Mouse (Mus musculus) ES-E14 (cell line): ENCODE data around the gene Pofut1.

Experiments used
- CHD2 ChIP-seq: IDR thresholded peaks from 2 replicates; pipeline ENCODE4 v1.6.1; 2014; ENCODE audit warnings: mild to moderate bottlenecking, low read depth, low read length, inconsistent platforms
- HCFC1 ChIP-seq: IDR thresholded peaks from 2 replicates; pipeline ENCODE4 v1.6.1; 2012; ENCODE audit warnings: low read length, inconsistent platforms, borderline replicate concordance; ENCODE audit not compliant: insufficient read depth
- MAFK ChIP-seq: IDR thresholded peaks from 2 replicates; pipeline ENCODE4 v1.6.1; 2014; ENCODE audit warnings: mild to moderate bottlenecking, low read depth, low read length, inconsistent platforms; ENCODE audit not compliant: insufficient read depth
- ZC3H11A ChIP-seq: IDR thresholded peaks from 2 replicates; pipeline ENCODE4 v1.6.1; 2012; ENCODE audit warnings: low read depth, mild to moderate bottlenecking, inconsistent platforms, low read length, borderline replicate concordance
- ZNF384 ChIP-seq: IDR thresholded peaks from 2 replicates; pipeline ENCODE4 v1.6.1; 2012; ENCODE audit warnings: low read depth, low read length, inconsistent platforms

GRCm38 (mm10) chr2:153194255-153194654 is 47.1 kb upstream of the Pofut1 start:
- TF ChIP-seq ZC3H11A = no peak
- no peak for TF ChIP-seq ZNF384
- TF ChIP-seq MAFK = no peak
- TF ChIP-seq HCFC1 = no peak
- no peak for TF ChIP-seq CHD2
